Mouse (Mus musculus) G1E (cell line): ENCODE results near the gene C1qtnf1.

Source experiments
- CTCF ChIP-seq: IDR thresholded peaks from 2 replicates; pipeline ENCODE4 v1.5.1; 2012; ENCODE audit warnings: low read depth, low read length, inconsistent platforms, mixed read lengths
- GATA1 ChIP-seq: IDR thresholded peaks from 2 replicates; pipeline ENCODE4 v1.6.1; 2012; ENCODE audit warnings: borderline replicate concordance, low read length, inconsistent platforms, mixed read lengths
- GATA2 ChIP-seq: IDR thresholded peaks from 2 replicates; pipeline ENCODE4 v1.6.1; 2012; ENCODE audit warnings: low read depth, low read length, inconsistent platforms, borderline replicate concordance
- POLR2AphosphoS5 ChIP-seq: IDR thresholded peaks from 2 replicates; pipeline ENCODE4 v1.6.1; 2012; ENCODE audit warnings: low read depth, low read length, inconsistent platforms; ENCODE audit not compliant: insufficient replicate concordance
- TAL1 ChIP-seq: conservative IDR thresholded peaks from 2 replicates; pipeline ENCODE4 v1.6.1; 2012; ENCODE audit warnings: low read depth, low read length, inconsistent platforms, mixed read lengths

GRCm38 (mm10) chr11:118452955-118453354 lies 25.0 kb downstream of the C1qtnf1 start:
- TF ChIP-seq CTCF (no peak), TAL1 (no peak), GATA1 (no peak), POLR2AphosphoS5 (no peak), GATA2 (no peak)
